Mouse (Mus musculus) G1E (cell line): ENCODE measurements around the gene Prl8a2.

Experiments used
- CTCF ChIP-seq: IDR thresholded peaks from 2 replicates; pipeline ENCODE4 v1.5.1; 2012; ENCODE audit warnings: low read depth, low read length, inconsistent platforms, mixed read lengths
- TAL1 ChIP-seq: conservative IDR thresholded peaks from 2 replicates; pipeline ENCODE4 v1.6.1; 2012; ENCODE audit warnings: low read depth, low read length, inconsistent platforms, mixed read lengths

DNA sequence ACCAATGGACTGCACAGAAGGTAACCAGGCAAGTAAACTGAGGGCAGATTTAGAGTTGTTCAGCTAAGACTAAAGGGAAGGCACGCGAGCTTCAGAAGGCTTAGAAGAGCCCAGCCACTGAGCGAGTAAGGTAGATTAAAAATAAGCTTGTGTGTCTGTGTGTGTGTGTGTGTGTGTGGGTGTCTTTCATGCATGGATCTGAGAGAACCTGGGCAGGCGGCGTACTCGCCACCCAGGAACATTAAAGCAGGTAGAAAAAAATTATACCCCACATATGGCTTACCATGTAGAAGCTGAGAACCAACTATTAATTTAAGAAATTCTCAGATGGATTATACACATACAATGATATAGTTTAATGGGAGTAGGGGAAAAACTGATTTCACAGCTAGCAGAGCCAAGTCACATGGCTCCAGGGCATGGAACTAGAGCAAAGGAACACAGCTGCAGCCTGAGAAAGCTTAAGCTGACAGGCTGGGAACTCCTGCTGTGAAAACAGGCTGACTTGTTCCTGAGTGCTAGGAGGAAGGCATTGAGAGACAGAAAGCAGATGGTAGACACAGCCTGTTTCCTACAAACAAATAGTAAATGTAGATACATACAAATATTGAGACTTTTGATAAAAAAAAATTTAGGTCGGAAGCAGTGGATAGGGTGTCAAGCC is 53.7 kb downstream of the Prl8a2 start:
- TF ChIP-seq CTCF (no peak), TAL1 (no peak)
